In genomic region chr5:32215510-32215909, GRCm38 (mm10) we compare ENCODE assay signal across 9 mouse cellular contexts. TPM values are rescaled to one million over a fixed set of nuclear protein-coding genes. Genes with fewer than 3 reads are reported as not detected.
DNase-seq lines count a peak whose midpoint lies in the region; ATAC-seq lines count a peak whose summit lies in the region.
"Had no signal": no experiment of that assay in that cellular context is flagged by ENCODE, and none has a peak within 500 bp of the region (broad histone marks: within the 10 kb centered on the region; RNA-seq: fewer than 3 reads in every experiment).

No protein-coding gene starts in this region.

- 72% methylated on average over 10 of the region's 10 CpGs for WGBS in liver, embryonic 11.5 days

- no peak overlapping the region for H3K4me3 ChIP-seq in liver, embryonic 11.5 days (ENCODE audit: low read depth, low read length)
- H3K4me3 ChIP-seq: neural tube, embryonic 13.5 days had no signal

- no peaks in the 10 kb centered on the region for H3K9me3 ChIP-seq in liver, embryonic 11.5 days (ENCODE audit: control insufficient read depth, low read length)
- H3K9me3 ChIP-seq: neural tube, embryonic 13.5 days had no signal

- no peak overlapping the region for H3K9ac ChIP-seq in liver, embryonic 11.5 days (ENCODE audit: low read depth, low read length)
- H3K9ac ChIP-seq: neural tube, embryonic 13.5 days had no signal

- H3K36me3 ChIP-seq in liver, embryonic 11.5 days (ENCODE audit: control insufficient read depth, insufficient read depth, low read length), result no peaks in the 10 kb centered on the region
- no peaks in the 10 kb centered on the region for H3K36me3 ChIP-seq in splenic B cell, adult 2 months (ENCODE audit: control insufficient read depth, insufficient read depth, low read length, poor library complexity, severe bottlenecking)
- H3K36me3 ChIP-seq: neural tube, embryonic 13.5 days had no signal

- no peak for ATAC-seq in liver, embryonic 11.5 days (replicated peaks; ENCODE audit: low FRiP score)

- DNase-seq in gastrocnemius, postnatal 10 days, result peak; percentile 54
- DNase-seq in gastrocnemius, postnatal 4 days (ENCODE audit: low spot score in 2 of 2), result no peak
- peak; percentile 52 for DNase-seq in right cerebral cortex, postnatal 4 days
- no peak for DNase-seq in right cerebral cortex, postnatal 25 days
- DNase-seq in c-Kit-positive CD71-positive TER-119-negative erythroid progenitor cells, embryonic 14.5 days (ENCODE audit: low read depth), result peak; percentile 24
- DNase-seq in liver, embryonic 11.5 days (ENCODE audit: low spot score), result peak; percentile 54
- peak; percentile 66 for DNase-seq in splenic B cell, adult 2 months (ENCODE audit: low read depth, low spot score)
- DNase-seq in layer of hippocampus, adult 9-11 months, result no peak

- H3K27me3 ChIP-seq in liver, embryonic 11.5 days (replicated peaks; ENCODE audit: control insufficient read depth, insufficient read depth, low read length), result no peaks in the 10 kb centered on the region
- H3K27me3 ChIP-seq in splenic B cell, adult 2 months (ENCODE audit: control insufficient read depth, insufficient read depth, low read length, poor library complexity, severe bottlenecking), result no peaks in the 10 kb centered on the region
- H3K27me3 ChIP-seq: neural tube, embryonic 13.5 days had no signal

- no peak overlapping the region for H3K4me2 ChIP-seq in liver, embryonic 11.5 days
- H3K4me2 ChIP-seq: neural tube, embryonic 13.5 days had no signal

- H3K4me1 ChIP-seq in liver, embryonic 11.5 days (replicated peaks; ENCODE audit: control insufficient read depth, insufficient read depth, low read length), result no peaks in the 10 kb centered on the region
- H3K4me1 ChIP-seq: neural tube, embryonic 13.5 days had no signal

- H3K27ac ChIP-seq in liver, embryonic 11.5 days (ENCODE audit: low read depth, low read length), result no peak overlapping the region
- H3K27ac ChIP-seq: neural tube, embryonic 13.5 days had no signal

RNA-seq across cellular contexts. Expression of gene Plb1, which starts 17.0 kb away (rescaled TPM):
- total RNA-seq in gastrocnemius, postnatal 10 days (2021), result 1 to 10 TPM; 4.0 to 6.5 TPM
- 1 to 10 TPM; 1.7 to 2.6 TPM for total RNA-seq in gastrocnemius, postnatal 4 days (2021)
- not detected in 2 replicates for polyA plus RNA-seq in liver, embryonic 11.5 days (2014; fragmentation: Nextera tagmentation; extraction: Ambion mirVana)
- polyA plus RNA-seq: neural tube, embryonic 13.5 days had no signal

Comparison
In these comparisons a context has a peak if more than half of its experiments do, and no peak if none do; other contexts are left out.
1. DNase-seq: peak in gastrocnemius, postnatal 10 days (single experiment), right cerebral cortex, postnatal 4 days (single experiment), c-Kit-positive CD71-positive TER-119-negative erythroid progenitor cells, embryonic 14.5 days (single experiment), liver, embryonic 11.5 days (single experiment) and splenic B cell, adult 2 months (single experiment); none in gastrocnemius, postnatal 4 days (0 of 2), right cerebral cortex, postnatal 25 days (single experiment) and layer of hippocampus, adult 9-11 months (single experiment).